Mouse (Mus musculus): ENCODE data around the gene Ptprd. TPM values are rescaled to one million over a fixed set of nuclear protein-coding genes. Genes with fewer than 3 reads are reported as not detected.

Gene Ptprd
- total and polyA plus RNA-seq, 3 experiments = not detected

DNA sequence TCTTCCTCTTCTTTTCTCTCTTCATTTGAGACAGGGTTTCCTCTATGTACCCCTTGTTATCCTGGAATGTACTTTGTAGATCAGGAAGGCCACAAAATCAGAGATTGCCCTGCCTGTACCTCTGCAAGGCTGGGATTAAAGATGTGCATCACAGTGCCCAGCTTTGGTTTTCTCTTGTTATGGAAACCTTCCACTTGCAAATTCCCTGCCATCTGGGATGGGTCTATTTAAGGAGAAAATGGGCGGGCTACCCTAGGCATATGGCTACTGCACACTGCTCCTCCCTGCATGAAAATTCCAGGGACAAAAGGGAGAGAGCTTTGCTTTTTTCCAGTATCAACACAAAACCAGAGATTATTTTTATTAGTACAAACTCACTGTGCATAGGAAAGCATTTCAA lies 2036.7 kb downstream of the Ptprd start:
- H3K4me1 ChIP-seq (ENCODE audit: control insufficient read depth in 1 of 2, insufficient read depth in 2 of 2, low read length in 2 of 2) = no peaks in the 10 kb centered on the region
- H3K9ac ChIP-seq (ENCODE audit: control insufficient read depth, low read depth, low read length, poor library complexity, severe bottlenecking) = no peak overlapping the region
- DNase-seq (ENCODE audit: low read depth, low spot score) = no peak
- no peak overlapping the region for H3K27ac ChIP-seq (ENCODE audit: control insufficient read depth, low read depth, low read length)
- H3K27me3 ChIP-seq (ENCODE audit: control insufficient read depth in 1 of 2, insufficient read depth in 2 of 2, low read length in 2 of 2) = no peaks in the 10 kb centered on the region
- TF ChIP-seq ZNF384 (IDR thresholded peaks at IDR 0.05; ENCODE audit: low read depth, low read length) (no peak), ELF1 (IDR thresholded peaks at IDR 0.05; ENCODE audit: low read depth, low read length) (no peak), NELFE (IDR thresholded peaks at IDR 0.05; ENCODE audit: low read depth, low read length) (no peak), MAX (IDR thresholded peaks at IDR 0.05; ENCODE audit: low read length) (no peak), BHLHE40 (IDR thresholded peaks at IDR 0.05; ENCODE audit: borderline replicate concordance, low read depth, low read length) (no peak), NRF1 (IDR thresholded peaks at IDR 0.05; ENCODE audit: insufficient read depth, low read depth, low read length, poor library complexity, severe bottlenecking) (no peak), TAL1 (IDR thresholded peaks at IDR 0.05; ENCODE audit: low read length) (no peak), TBP (IDR thresholded peaks at IDR 0.05; ENCODE audit: low read depth, low read length) (no peak), RCOR1 (IDR thresholded peaks at IDR 0.05; ENCODE audit: low read depth, low read length) (no peak), CHD2 (IDR thresholded peaks at IDR 0.05; ENCODE audit: low read length) (no peak), USF1 (IDR thresholded peaks at IDR 0.05; ENCODE audit: low read depth, low read length) (no peak), GATA1 (IDR thresholded peaks at IDR 0.05; ENCODE audit: low read depth, low read length) (no peak), RAD21 (IDR thresholded peaks at IDR 0.05; ENCODE audit: low read depth, low read length) (no peak), POLR2AphosphoS5 (IDR thresholded peaks at IDR 0.05; ENCODE audit: borderline replicate concordance, low read depth, low read length) (no peak), TCF12 (IDR thresholded peaks at IDR 0.05; ENCODE audit: low read depth, low read length) (no peak), ZMIZ1 (IDR thresholded peaks at IDR 0.05; ENCODE audit: low read depth, low read length) (no peak), ZKSCAN1 (IDR thresholded peaks at IDR 0.05; ENCODE audit: low read depth, low read length) (no peak), GABPA (IDR thresholded peaks at IDR 0.05; ENCODE audit: low read depth, low read length) (no peak)
- H3K36me3 ChIP-seq (ENCODE audit: control insufficient read depth in 1 of 2, insufficient read depth in 2 of 2, low read length in 2 of 2) = no peaks in the 10 kb centered on the region
- no peaks in the 10 kb centered on the region for H3K79me2 ChIP-seq (ENCODE audit: control insufficient read depth, insufficient read depth, low read length, poor library complexity)
- H3K9me3 ChIP-seq (replicated peaks; ENCODE audit: insufficient read depth, low read length) = no peaks in the 10 kb centered on the region
- no peak overlapping the region for H3K4me3 ChIP-seq (ENCODE audit: control insufficient read depth in 1 of 2, insufficient read depth in 1 of 2, low read depth in 2 of 2, low read length in 2 of 2)

DNA sequence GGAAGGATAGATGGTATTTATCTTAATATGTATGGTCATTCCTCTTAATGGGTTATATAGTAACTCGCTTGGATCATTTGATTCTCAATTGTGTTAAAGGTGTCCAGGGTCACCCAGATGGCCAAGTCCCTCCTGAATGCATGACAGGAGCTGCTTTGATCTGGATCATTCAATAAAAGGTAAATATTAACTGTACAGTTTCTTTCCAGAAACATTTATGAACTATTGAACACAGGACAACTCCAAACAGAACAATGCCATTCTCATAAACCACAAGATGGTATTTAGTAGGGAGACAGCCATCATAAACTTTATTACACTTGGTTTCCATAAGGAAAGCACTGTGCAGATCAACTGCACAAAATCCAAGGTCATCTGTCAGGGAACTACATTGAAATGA lies 2056.0 kb downstream of the Ptprd start:
- Histone ChIP-seq H3K4me3 (ENCODE audit: control insufficient read depth in 1 of 2, insufficient read depth in 1 of 2, low read depth in 2 of 2, low read length in 2 of 2) (no peak overlapping the region), H3K4me1 (ENCODE audit: control insufficient read depth in 1 of 2, insufficient read depth in 2 of 2, low read length in 2 of 2) (no peaks in the 10 kb centered on the region), H3K79me2 (ENCODE audit: control insufficient read depth, insufficient read depth, low read length, poor library complexity) (no peaks in the 10 kb centered on the region), H3K27ac (ENCODE audit: control insufficient read depth, low read depth, low read length) (no peak overlapping the region), H3K27me3 (ENCODE audit: control insufficient read depth in 1 of 2, insufficient read depth in 2 of 2, low read length in 2 of 2) (no peaks in the 10 kb centered on the region), H3K36me3 (ENCODE audit: control insufficient read depth in 1 of 2, insufficient read depth in 2 of 2, low read length in 2 of 2) (no peaks in the 10 kb centered on the region), H3K9ac (ENCODE audit: control insufficient read depth, low read depth, low read length, poor library complexity, severe bottlenecking) (no peak overlapping the region), H3K9me3 (replicated peaks; ENCODE audit: insufficient read depth, low read length) (no peaks in the 10 kb centered on the region)
- TF ChIP-seq NELFE (IDR thresholded peaks at IDR 0.05; ENCODE audit: low read depth, low read length) (no peak), USF1 (IDR thresholded peaks at IDR 0.05; ENCODE audit: low read depth, low read length) (no peak), GABPA (IDR thresholded peaks at IDR 0.05; ENCODE audit: low read depth, low read length) (no peak), KAT2A (conservative IDR thresholded peaks at IDR 0.05; ENCODE audit: low read depth, low read length) (no peak), SMC3 (IDR thresholded peaks at IDR 0.05; ENCODE audit: low read depth, low read length) (no peak), MAX (IDR thresholded peaks at IDR 0.05; ENCODE audit: low read length) (no peak), UBTF (IDR thresholded peaks at IDR 0.05; ENCODE audit: borderline replicate concordance, insufficient read depth, low read depth, low read length) (no peak), CHD2 (IDR thresholded peaks at IDR 0.05; ENCODE audit: low read length) (no peak), CTCF (IDR thresholded peaks at IDR 0.05 in 2 of 3, conservative IDR thresholded peaks at IDR 0.05 in 1 of 3; ENCODE audit: control insufficient read depth in 1 of 3, insufficient read depth in 1 of 3, low read depth in 2 of 3, low read length in 3 of 3, poor library complexity in 1 of 3, severe bottlenecking in 1 of 3) (no peak), MYB (IDR thresholded peaks at IDR 0.05; ENCODE audit: low read depth, low read length) (no peak), ZMIZ1 (IDR thresholded peaks at IDR 0.05; ENCODE audit: low read depth, low read length) (no peak), TCF12 (IDR thresholded peaks at IDR 0.05; ENCODE audit: low read depth, low read length) (no peak), EP300 (IDR thresholded peaks at IDR 0.05; ENCODE audit: low read depth in 1 of 2, low read length in 2 of 2) (no peak), POLR2AphosphoS2 (IDR thresholded peaks at IDR 0.05; ENCODE audit: low read length) (no peak), JUND (IDR thresholded peaks at IDR 0.05; ENCODE audit: low read depth, low read length) (no peak), POLR2A (IDR thresholded peaks at IDR 0.05; ENCODE audit: control insufficient read depth in 1 of 2, insufficient read depth in 1 of 2, low read depth in 1 of 2, low read length in 2 of 2, poor library complexity in 1 of 2) (no peak), SIN3A (IDR thresholded peaks at IDR 0.05; ENCODE audit: low read length) (no peak)
- no peak for DNase-seq (ENCODE audit: low read depth, low spot score)

Data from MEL (cell line).